Mouse (Mus musculus) bone marrow, adult 2 months (tissue): ENCODE results near the gene Adcy9. TPM values are rescaled to one million over a fixed set of nuclear protein-coding genes. Genes with fewer than 3 reads are reported as not detected.
A peak's percentile ranks its signal among the peaks of the same experiment; 100 is the strongest.

Experiments
- H3K27ac ChIP-seq: fragments of 200-500 bp; 2 replicates; pipeline ENCODE4 v1.5.1; 2012; ENCODE audit warnings: low read depth, mild to moderate bottlenecking, control low read depth, inconsistent platforms, low read length; ENCODE audit not compliant: control insufficient read depth, poor library complexity, insufficient read depth
- H3K4me1 ChIP-seq: fragments of 200-500 bp; 2 replicates; pipeline ENCODE4 v1.6.1; 2011; ENCODE audit warnings: low read length; ENCODE audit not compliant: control insufficient read depth, insufficient read depth
- H3K4me3 ChIP-seq: fragments of 200-500 bp; replicated peaks from 2 replicates; pipeline ENCODE3; 2011; ENCODE audit warnings: mild to moderate bottlenecking, low read depth, low read length, control low read depth; ENCODE audit not compliant: control insufficient read depth
- CTCF ChIP-seq: fragments of 200-500 bp; IDR thresholded peaks from 2 replicates; pipeline ENCODE4 v1.5.1; 2011; ENCODE audit warnings: low read length, control low read depth; ENCODE audit not compliant: control insufficient read depth, insufficient read depth
- POLR2A ChIP-seq: fragments of 200-500 bp; IDR thresholded peaks from 2 replicates; pipeline ENCODE4 v1.6.1; 2011; ENCODE audit warnings: low read depth, mild to moderate bottlenecking, control low read depth, low read length, borderline replicate concordance; ENCODE audit not compliant: control insufficient read depth
- WGBS: fragments of 180-500 bp; shearing (Covaris S2); methylation state at CpG from one replicate; pipeline ENCODE4 v1.1.7; 2018; 5-methylcytosine and 5-hydroxymethylcytosine counted together
- polyA plus RNA-seq: library from polyadenylated mRNA; stranded (reverse); fragments of >200 nt; gene quantifications from 2 replicates; pipeline ENCODE4 v1.2.4, GENCODE M21; 2011; ENCODE audit warnings: low replicate concordance; ENCODE audit not compliant: missing spikeins, insufficient read depth, insufficient read length

The Adcy9 gene
- polyA plus RNA-seq, 1 experiment, result 5.2 TPM

- H3K4me3 ChIP-seq, result no peak overlapping the region
- TF ChIP-seq POLR2A (no peak), CTCF (no peak)
- H3K27ac ChIP-seq, result peak overlapping the region; percentile 44; the same call in 1 of the 2 replicates
- H3K4me1 ChIP-seq, result peaks cover 8% of the 10 kb centered on the region
- WGBS, result 10% methylated on average over 9 of the region's 9 CpGs
These were observed 6.1 kb downstream of the Adcy9 start for GRCm38 (mm10) chr16:4413988-4414880.

GRCm38 (mm10) chr16:4413301-4413700 is 7.0 kb downstream of the Adcy9 start:
- Histone ChIP-seq H3K27ac (no peak overlapping the region), H3K4me3 (no peak overlapping the region), H3K4me1 (peaks cover 8% of the 10 kb centered on the region)
- 26% methylated on average over 14 of the region's 14 CpGs for WGBS
- no peak for TF ChIP-seq CTCF
- no peak for TF ChIP-seq POLR2A

DNA sequence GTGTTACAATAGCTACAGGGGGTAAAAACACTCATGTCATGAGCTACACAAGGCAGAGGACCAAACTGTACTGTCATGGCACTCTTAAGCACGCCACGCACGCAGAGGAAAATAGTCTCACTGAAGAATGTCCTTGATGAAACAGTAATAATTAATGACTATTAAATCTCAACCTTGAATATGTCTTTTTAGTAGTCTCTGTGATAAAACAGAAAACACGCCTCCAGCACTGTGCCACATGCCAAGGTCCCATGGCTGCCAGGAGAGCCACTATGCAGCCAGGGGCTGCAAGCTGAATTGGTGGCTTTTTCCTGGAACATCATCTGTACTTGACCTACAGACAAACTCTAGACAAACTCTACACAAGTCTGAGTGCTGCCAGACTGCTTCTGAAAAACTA is 8.0 kb downstream of the Adcy9 start:
- Histone ChIP-seq H3K4me3 (no peak overlapping the region), H3K4me1 (peaks cover 8% of the 10 kb centered on the region), H3K27ac (no peak overlapping the region)
- TF ChIP-seq POLR2A, result no peak
- TF ChIP-seq CTCF, result no peak
- 91% methylated on average over 4 of the region's 4 CpGs for WGBS

DNA sequence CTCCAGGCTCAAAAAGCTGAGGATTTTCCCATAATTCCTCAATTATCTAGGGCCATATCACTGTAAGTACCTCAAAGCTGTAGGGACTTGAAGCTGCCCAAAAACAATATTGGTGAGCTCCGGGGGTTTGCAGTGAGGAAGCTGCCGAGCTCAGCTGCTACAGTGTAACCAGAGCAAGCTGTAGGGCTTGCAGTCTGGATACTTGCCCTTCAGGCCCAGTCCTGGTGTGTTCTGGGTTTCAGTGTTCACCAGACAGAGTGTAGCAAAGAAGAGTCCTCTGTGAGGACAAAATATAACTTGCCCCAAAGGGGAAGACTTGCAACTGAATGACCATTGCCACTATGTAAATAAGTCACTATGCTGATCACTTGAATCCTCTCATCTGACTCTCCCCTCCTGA is 9.0 kb downstream of the Adcy9 start:
- TF ChIP-seq POLR2A (no peak), CTCF (no peak)
- no peak overlapping the region for H3K27ac ChIP-seq
- 60% methylated on average over 2 of the region's 2 CpGs for WGBS
- H3K4me3 ChIP-seq, result no peak overlapping the region
- peaks cover 8% of the 10 kb centered on the region for H3K4me1 ChIP-seq

DNA sequence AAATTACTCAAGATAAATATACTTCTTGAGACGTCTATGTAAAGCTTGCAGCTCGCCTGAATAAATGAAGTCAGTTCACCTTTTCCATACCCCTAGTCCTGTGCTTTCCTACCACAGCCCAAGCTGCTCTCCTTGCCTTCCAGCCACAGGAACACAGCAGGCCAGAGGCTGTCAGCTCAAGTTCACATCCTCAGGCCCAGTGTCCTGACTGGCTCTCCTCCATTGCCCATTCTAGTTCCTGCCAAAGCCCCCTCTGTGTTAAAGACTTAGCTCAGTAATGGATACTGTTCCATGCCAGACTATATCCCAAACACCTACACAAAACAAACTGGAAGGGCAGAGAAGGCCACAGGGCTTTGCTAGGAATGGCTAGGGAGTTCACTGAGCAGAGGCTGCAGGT is 12.8 kb downstream of the Adcy9 start:
- Histone ChIP-seq H3K4me3 (no peak overlapping the region), H3K27ac (no peak overlapping the region), H3K4me1 (peaks cover 2% of the 10 kb centered on the region; the same call in 1 of the 2 replicates)
- WGBS, result 75% methylated on average over 2 of the region's 2 CpGs
- TF ChIP-seq POLR2A (no peak), CTCF (no peak)

- no peak overlapping the region for H3K27ac ChIP-seq
- TF ChIP-seq CTCF, result no peak
- TF ChIP-seq POLR2A, result no peak
- 77% methylated on average over 4 of the region's 4 CpGs for WGBS
- H3K4me3 ChIP-seq, result no peak overlapping the region
- H3K4me1 ChIP-seq, result peaks cover 3% of the 10 kb centered on the region
These were observed 13.6 kb downstream of the Adcy9 start for GRCm38 (mm10) chr16:4406706-4407105.

DNA sequence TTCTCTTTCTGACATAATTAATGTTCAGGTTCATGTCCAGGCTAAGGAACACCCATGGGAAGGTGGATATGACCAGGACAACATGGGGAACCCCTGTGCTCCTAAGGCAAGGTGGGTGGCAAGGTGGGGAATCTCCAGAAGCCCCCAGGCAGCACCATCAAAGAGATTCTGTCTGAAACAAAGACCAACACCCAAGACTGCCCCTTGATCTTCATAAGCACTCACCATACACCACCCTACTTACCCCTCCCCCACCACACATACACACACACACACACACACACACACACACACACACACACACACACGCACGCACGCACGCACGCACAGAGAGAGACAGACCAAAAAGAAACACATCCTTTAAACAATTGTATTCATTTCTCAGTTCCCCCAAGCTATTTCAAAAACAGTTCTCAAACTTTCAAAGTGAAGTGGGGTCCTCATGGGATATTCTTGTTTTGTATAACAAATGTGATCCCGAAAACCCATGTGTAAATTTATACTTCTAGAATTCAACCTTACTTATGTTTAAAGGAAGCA is 14.2 kb downstream of the Adcy9 start:
- 87% methylated on average over 6 of the region's 6 CpGs for WGBS
- Histone ChIP-seq H3K27ac (no peak overlapping the region), H3K4me1 (peaks cover 3% of the 10 kb centered on the region), H3K4me3 (no peak overlapping the region)
- no peak for TF ChIP-seq CTCF
- TF ChIP-seq POLR2A, result no peak

DNA sequence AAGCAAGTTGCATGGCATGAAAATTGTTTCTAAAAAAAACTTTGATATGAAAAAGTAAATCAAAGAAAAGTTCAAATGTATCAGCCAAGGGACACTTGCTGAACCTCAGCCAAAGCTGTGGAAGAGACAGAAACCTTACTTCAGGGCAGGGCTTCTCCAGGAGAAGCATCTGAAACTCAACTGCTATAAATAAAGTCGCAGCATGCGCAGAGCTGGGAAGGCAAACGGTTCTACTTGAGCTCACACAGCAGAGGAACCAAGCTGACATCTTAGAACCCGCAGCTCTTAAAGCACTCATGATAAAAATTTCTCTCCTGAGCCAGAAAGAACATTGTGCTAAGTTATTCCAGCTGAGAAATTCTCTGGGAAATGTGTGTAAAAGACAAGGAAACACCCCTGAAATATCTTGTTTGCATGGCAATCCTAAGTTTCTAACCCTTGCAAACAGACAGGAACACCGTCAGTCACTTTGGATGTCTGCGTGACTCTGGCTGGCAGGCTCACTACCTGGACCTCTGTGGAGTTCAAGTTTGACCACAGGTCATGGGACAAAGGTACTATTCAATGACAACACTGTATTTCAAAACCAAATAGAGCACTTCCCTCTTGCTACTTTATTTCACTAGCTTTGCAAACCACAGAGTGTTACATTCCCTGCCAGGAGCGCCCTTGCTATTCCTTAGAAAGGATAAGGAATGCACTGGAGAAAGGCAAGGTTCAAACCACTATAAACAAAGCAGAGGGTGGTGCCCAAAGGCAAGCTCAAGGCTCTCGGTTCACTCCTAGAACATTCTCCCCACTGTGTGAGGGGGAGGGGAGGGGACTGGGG is 15.2 kb downstream of the Adcy9 start:
- no peak overlapping the region for H3K4me3 ChIP-seq
- peaks cover 3% of the 10 kb centered on the region for H3K4me1 ChIP-seq
- no peak overlapping the region for H3K27ac ChIP-seq
- TF ChIP-seq CTCF, result no peak
- no peak for TF ChIP-seq POLR2A
- WGBS, result 33% methylated on average over 8 of the region's 8 CpGs
